Mouse (Mus musculus) ovary, postnatal 36 days (tissue): ENCODE data around the gene AI413582.

Experiments
- DNase-seq: peaks from one replicate; pipeline ENCODE4 v3.0.0; 2022; ENCODE audit warnings: low spot score, mixed read lengths

AI413582 gene

GRCm38 (mm10) chr17:27579816-27580215, 14.3 kb upstream of the AI413582 start:
- no peak for DNase-seq

GRCm38 (mm10) chr17:27578487-27578886, 12.9 kb upstream of the AI413582 start:
- no peak for DNase-seq

GRCm38 (mm10) chr17:27577468-27577867, 11.9 kb upstream of the AI413582 start:
- no peak for DNase-seq

GRCm38 (mm10) chr17:27576056-27576455, 10.5 kb upstream of the AI413582 start:
- no peak for DNase-seq

- DNase-seq = no peak
These were observed 9.7 kb upstream of the AI413582 start for GRCm38 (mm10) chr17:27575116-27575776.

GRCm38 (mm10) chr17:27574470-27575115, 9.0 kb upstream of the AI413582 start:
- peak; percentile 64 for DNase-seq

GRCm38 (mm10) chr17:27573772-27574320, 8.3 kb upstream of the AI413582 start:
- DNase-seq = no peak

GRCm38 (mm10) chr17:27571315-27571714, 5.8 kb upstream of the AI413582 start:
- peak; percentile 49 for DNase-seq

- DNase-seq = no peak
These were observed 2.7 kb upstream of the AI413582 start for GRCm38 (mm10) chr17:27568228-27568627.

- no peak for DNase-seq
These were observed 349 bp upstream of the AI413582 start for GRCm38 (mm10) chr17:27565942-27566267.

- DNase-seq = no peak
These were observed 979 bp downstream of the AI413582 start for GRCm38 (mm10) chr17:27564391-27565162.

GRCm38 (mm10) chr17:27563771-27564244, 1.7 kb downstream of the AI413582 start:
- no peak for DNase-seq

- peak; percentile 66 for DNase-seq
These were observed 3.6 kb downstream of the AI413582 start for GRCm38 (mm10) chr17:27561809-27562526.

GRCm38 (mm10) chr17:27560926-27561480, 4.6 kb downstream of the AI413582 start:
- no peak for DNase-seq

- DNase-seq = no peak
These were observed 6.0 kb downstream of the AI413582 start for GRCm38 (mm10) chr17:27559596-27559995.

- DNase-seq = no peak
These were observed 6.7 kb downstream of the AI413582 start for GRCm38 (mm10) chr17:27558845-27559244.

- no peak for DNase-seq
These were observed 7.5 kb downstream of the AI413582 start for GRCm38 (mm10) chr17:27557927-27558661.

GRCm38 (mm10) chr17:27557181-27557926, 8.2 kb downstream of the AI413582 start:
- peak; percentile 37 for DNase-seq

GRCm38 (mm10) chr17:27556315-27557011, 9.1 kb downstream of the AI413582 start, which contains the start of gene Hmga1:
Gene Hmga1, plus strand, starts transcription at chr17:27556497.
- peak; percentile 83 for DNase-seq
